Mouse (Mus musculus): ENCODE results near the gene Sec24b.

- peak; percentile 96 for TF ChIP-seq CTCF (IDR thresholded peaks at IDR 0.05; ENCODE audit: low read depth)
- TF ChIP-seq EP300 (optimal IDR thresholded peaks at IDR 0.05): no peak
These were observed 18.4 kb upstream of the Sec24b start for GRCm38 (mm10) chr3:130079794-130080193.

Measured in stomach, postnatal 0 days (tissue).